Mouse (Mus musculus): Measurements from ENCODE around the gene Zdhhc6. TPM values are rescaled to one million over a fixed set of nuclear protein-coding genes. Genes with fewer than 3 reads are reported as not detected.

Gene Zdhhc6
- total and polyA plus RNA-seq, 3 experiments = 33.8 to 62.8 (median 50.4) TPM

DNA sequence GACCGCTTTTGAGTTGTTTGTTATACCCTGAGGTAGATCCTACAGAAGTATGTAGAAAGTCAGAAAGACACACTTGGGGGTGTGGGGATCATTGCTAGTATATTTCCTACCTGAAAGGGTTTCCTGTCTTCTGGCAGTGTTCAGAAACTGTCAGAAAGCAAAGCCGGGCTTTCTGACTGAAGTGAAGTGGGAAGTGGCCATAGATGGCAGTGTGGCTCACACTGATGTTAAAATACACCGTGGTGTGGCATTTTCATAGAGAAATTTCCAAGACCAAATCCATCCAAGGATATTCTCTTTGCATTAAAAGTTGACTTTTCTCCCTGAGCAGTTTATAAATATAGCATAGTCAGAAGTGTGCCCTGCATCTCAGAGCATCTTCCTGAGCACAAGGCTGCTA is 25.5 kb upstream of the Zdhhc6 start:
- no peak for ATAC-seq (ENCODE audit: extremely low read depth, insufficient number of reproducible peaks, low FRiP score, poor library complexity, severe bottlenecking)
- peaks cover 69% of the 10 kb centered on the region for H3K36me3 ChIP-seq (replicated peaks)
- H3K9me3 ChIP-seq (replicated peaks) = no peaks in the 10 kb centered on the region
- no peak for TF ChIP-seq GATA2 (IDR thresholded peaks at IDR 0.05; ENCODE audit: borderline replicate concordance, low read depth, low read length)
- no peak for TF ChIP-seq GATA1 (IDR thresholded peaks at IDR 0.05; ENCODE audit: borderline replicate concordance, low read length)
- TF ChIP-seq TAL1 (conservative IDR thresholded peaks at IDR 0.05; ENCODE audit: low read depth, low read length) = no peak
- no peaks in the 10 kb centered on the region for H3K27me3 ChIP-seq (ENCODE audit: insufficient read depth, low read length)
- no peak for DNase-seq (ENCODE audit: low spot score)
- no peak overlapping the region for H3K4me3 ChIP-seq (ENCODE audit: low read depth, low read length)
- peaks cover 28% of the 10 kb centered on the region for H3K4me1 ChIP-seq (ENCODE audit: insufficient read depth, low read depth, low read length)

DNA sequence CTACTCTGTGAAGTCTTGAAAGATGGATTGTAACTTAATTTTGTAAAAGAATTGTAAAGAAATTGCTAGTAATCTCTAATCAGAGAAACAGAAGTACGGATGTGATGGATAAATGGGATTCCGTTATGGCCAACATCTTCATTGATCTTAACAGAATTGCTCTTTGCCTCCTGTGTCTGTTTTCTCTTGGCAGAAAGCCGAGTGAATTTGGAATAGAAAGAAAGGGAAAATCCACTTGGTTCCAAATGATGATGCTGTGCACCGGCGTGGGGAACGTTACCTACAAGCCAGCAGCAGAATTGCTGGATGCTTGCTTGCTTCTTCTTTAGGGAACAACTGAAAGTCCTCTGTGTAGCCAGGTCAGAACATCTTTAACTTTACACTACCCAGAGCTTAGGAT is 24.7 kb upstream of the Zdhhc6 start:
- no peak for TF ChIP-seq GATA2 (IDR thresholded peaks at IDR 0.05; ENCODE audit: borderline replicate concordance, low read depth, low read length)
- TF ChIP-seq TAL1 (conservative IDR thresholded peaks at IDR 0.05; ENCODE audit: low read depth, low read length) = no peak
- no peak for TF ChIP-seq GATA1 (IDR thresholded peaks at IDR 0.05; ENCODE audit: borderline replicate concordance, low read length)
- TF ChIP-seq POLR2AphosphoS5 (IDR thresholded peaks at IDR 0.05; ENCODE audit: insufficient replicate concordance, low read depth, low read length) = no peak
- no peak for TF ChIP-seq CTCF (IDR thresholded peaks at IDR 0.05; ENCODE audit: low read depth, low read length)
- DNase-seq (ENCODE audit: low spot score) = no peak
- Histone ChIP-seq H3K9me3 (replicated peaks) (no peaks in the 10 kb centered on the region), H3K4me3 (ENCODE audit: low read depth, low read length) (no peak overlapping the region), H3K4me1 (ENCODE audit: insufficient read depth, low read depth, low read length) (peaks cover 28% of the 10 kb centered on the region), H3K27me3 (ENCODE audit: insufficient read depth, low read length) (no peaks in the 10 kb centered on the region), H3K36me3 (replicated peaks) (peaks cover 65% of the 10 kb centered on the region)
- no peak for ATAC-seq (ENCODE audit: extremely low read depth, insufficient number of reproducible peaks, low FRiP score, poor library complexity, severe bottlenecking)

DNA sequence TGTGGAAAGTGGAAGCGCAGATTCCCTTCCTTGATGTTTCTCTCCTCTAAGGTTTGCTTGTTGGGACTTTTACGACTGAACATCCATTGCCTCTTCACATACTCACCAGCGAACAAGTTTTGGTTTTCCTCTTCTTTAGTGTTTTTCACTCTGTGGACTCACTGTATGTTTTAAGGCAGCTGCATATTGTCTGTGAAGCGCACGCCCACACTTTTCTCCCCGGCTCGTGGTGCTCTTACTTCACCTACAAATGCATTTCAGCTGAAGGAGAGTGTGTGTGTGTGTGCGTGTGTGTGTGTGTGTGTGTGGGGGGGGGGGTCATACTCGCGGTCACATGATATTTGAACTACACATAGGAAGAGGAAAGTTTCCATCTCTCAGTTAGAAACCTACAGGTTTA is 21.8 kb upstream of the Zdhhc6 start:
- no peak for TF ChIP-seq POLR2AphosphoS5 (IDR thresholded peaks at IDR 0.05; ENCODE audit: insufficient replicate concordance, low read depth, low read length)
- no peak for TF ChIP-seq GATA1 (IDR thresholded peaks at IDR 0.05; ENCODE audit: borderline replicate concordance, low read length)
- TF ChIP-seq CTCF (IDR thresholded peaks at IDR 0.05; ENCODE audit: low read depth, low read length) = no peak
- no peak for TF ChIP-seq TAL1 (conservative IDR thresholded peaks at IDR 0.05; ENCODE audit: low read depth, low read length)
- TF ChIP-seq GATA2 (IDR thresholded peaks at IDR 0.05; ENCODE audit: borderline replicate concordance, low read depth, low read length) = no peak
- no peak overlapping the region for H3K4me3 ChIP-seq (ENCODE audit: low read depth, low read length)
- DNase-seq (ENCODE audit: low spot score) (no peak), ATAC-seq (ENCODE audit: extremely low read depth, insufficient number of reproducible peaks, low FRiP score, poor library complexity, severe bottlenecking) (no peak)
- H3K27me3 ChIP-seq (ENCODE audit: insufficient read depth, low read length) = no peaks in the 10 kb centered on the region
- H3K9me3 ChIP-seq (replicated peaks) = no peaks in the 10 kb centered on the region
- H3K36me3 ChIP-seq (replicated peaks) = peaks cover 69% of the 10 kb centered on the region
- peaks cover 29% of the 10 kb centered on the region for H3K4me1 ChIP-seq (ENCODE audit: insufficient read depth, low read depth, low read length)

DNA sequence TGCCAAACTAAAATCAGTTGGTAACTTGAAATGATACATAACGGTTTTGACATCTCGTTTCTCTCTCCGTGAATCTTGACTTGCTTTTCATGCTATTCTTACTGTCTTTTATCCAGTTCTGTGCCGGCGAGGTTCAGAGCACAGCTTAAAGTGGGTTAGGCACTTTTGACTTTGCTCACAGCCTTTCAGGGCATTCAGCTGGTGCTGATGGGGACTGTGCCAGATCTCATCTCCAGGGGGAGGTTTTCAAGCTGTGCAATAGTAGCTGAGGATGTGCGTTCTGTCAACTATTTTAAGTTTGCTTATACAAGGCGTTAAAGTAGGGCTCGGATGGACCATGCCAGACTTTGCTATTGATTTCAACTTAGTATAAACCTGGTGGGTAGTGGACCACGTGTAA is 21.2 kb upstream of the Zdhhc6 start:
- Histone ChIP-seq H3K4me3 (ENCODE audit: low read depth, low read length) (no peak overlapping the region), H3K9me3 (replicated peaks) (no peaks in the 10 kb centered on the region), H3K36me3 (replicated peaks) (peaks cover 69% of the 10 kb centered on the region), H3K27me3 (ENCODE audit: insufficient read depth, low read length) (no peaks in the 10 kb centered on the region), H3K4me1 (ENCODE audit: insufficient read depth, low read depth, low read length) (peaks cover 27% of the 10 kb centered on the region)
- ATAC-seq (ENCODE audit: extremely low read depth, insufficient number of reproducible peaks, low FRiP score, poor library complexity, severe bottlenecking) (no peak), DNase-seq (ENCODE audit: low spot score) (no peak)
- no peak for TF ChIP-seq GATA1 (IDR thresholded peaks at IDR 0.05; ENCODE audit: borderline replicate concordance, low read length)
- TF ChIP-seq GATA2 (IDR thresholded peaks at IDR 0.05; ENCODE audit: borderline replicate concordance, low read depth, low read length) = no peak
- no peak for TF ChIP-seq CTCF (IDR thresholded peaks at IDR 0.05; ENCODE audit: low read depth, low read length)
- no peak for TF ChIP-seq TAL1 (conservative IDR thresholded peaks at IDR 0.05; ENCODE audit: low read depth, low read length)
- TF ChIP-seq POLR2AphosphoS5 (IDR thresholded peaks at IDR 0.05; ENCODE audit: insufficient replicate concordance, low read depth, low read length) = no peak

DNA sequence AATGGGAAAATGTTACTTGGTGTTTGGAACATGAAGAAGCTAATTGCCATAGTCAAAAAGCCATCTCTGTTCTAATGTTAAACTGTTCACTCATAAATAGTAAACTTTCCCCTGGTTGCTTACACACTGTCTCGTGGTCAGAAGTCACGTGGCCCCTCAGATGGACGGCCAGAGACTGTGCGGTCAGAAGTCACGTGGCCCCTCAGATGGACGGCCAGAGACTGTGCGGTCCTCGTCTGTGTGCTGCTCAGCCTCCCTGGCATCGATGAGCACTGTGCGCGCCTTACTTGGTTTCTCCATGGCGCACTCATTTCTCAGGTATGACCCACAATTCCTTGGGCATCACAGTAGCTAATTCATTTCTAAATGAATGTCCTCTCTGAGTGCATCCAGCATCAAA is 20.6 kb upstream of the Zdhhc6 start:
- Histone ChIP-seq H3K4me1 (ENCODE audit: insufficient read depth, low read depth, low read length) (peaks cover 22% of the 10 kb centered on the region), H3K9me3 (replicated peaks) (no peaks in the 10 kb centered on the region), H3K36me3 (replicated peaks) (peaks cover 69% of the 10 kb centered on the region), H3K4me3 (ENCODE audit: low read depth, low read length) (no peak overlapping the region), H3K27me3 (ENCODE audit: insufficient read depth, low read length) (no peaks in the 10 kb centered on the region)
- DNase-seq (ENCODE audit: low spot score) (no peak), ATAC-seq (ENCODE audit: extremely low read depth, insufficient number of reproducible peaks, low FRiP score, poor library complexity, severe bottlenecking) (no peak)
- TF ChIP-seq GATA1 (IDR thresholded peaks at IDR 0.05; ENCODE audit: borderline replicate concordance, low read length) = no peak
- no peak for TF ChIP-seq GATA2 (IDR thresholded peaks at IDR 0.05; ENCODE audit: borderline replicate concordance, low read depth, low read length)
- no peak for TF ChIP-seq TAL1 (conservative IDR thresholded peaks at IDR 0.05; ENCODE audit: low read depth, low read length)
- TF ChIP-seq POLR2AphosphoS5 (IDR thresholded peaks at IDR 0.05; ENCODE audit: insufficient replicate concordance, low read depth, low read length) = no peak
- no peak for TF ChIP-seq CTCF (IDR thresholded peaks at IDR 0.05; ENCODE audit: low read depth, low read length)

DNA sequence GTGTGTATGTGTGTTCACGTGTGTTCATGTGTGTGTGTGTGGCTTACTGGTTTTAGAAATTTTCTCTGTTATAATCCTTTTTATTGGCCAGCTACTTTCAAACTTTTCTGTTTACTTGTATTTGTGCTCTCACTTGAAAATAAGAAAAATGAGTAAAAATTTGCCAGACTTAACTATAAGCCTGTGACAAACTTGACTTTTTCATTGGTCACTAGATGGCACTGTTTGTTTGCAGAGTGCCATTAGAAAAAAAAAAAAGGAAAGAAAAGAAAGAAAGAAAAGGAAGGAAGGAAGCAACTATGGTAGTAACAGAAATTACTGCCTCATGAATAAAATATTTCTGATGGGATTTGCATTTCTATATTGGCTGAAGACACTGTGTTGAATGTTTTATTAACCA is 20.0 kb upstream of the Zdhhc6 start:
- Histone ChIP-seq H3K4me3 (ENCODE audit: low read depth, low read length) (no peak overlapping the region), H3K27me3 (ENCODE audit: insufficient read depth, low read length) (no peaks in the 10 kb centered on the region), H3K4me1 (ENCODE audit: insufficient read depth, low read depth, low read length) (peaks cover 19% of the 10 kb centered on the region), H3K9me3 (replicated peaks) (no peaks in the 10 kb centered on the region), H3K36me3 (replicated peaks) (peaks cover 73% of the 10 kb centered on the region)
- TF ChIP-seq CTCF (IDR thresholded peaks at IDR 0.05; ENCODE audit: low read depth, low read length) (no peak), GATA2 (IDR thresholded peaks at IDR 0.05; ENCODE audit: borderline replicate concordance, low read depth, low read length) (no peak), POLR2AphosphoS5 (IDR thresholded peaks at IDR 0.05; ENCODE audit: insufficient replicate concordance, low read depth, low read length) (no peak), GATA1 (IDR thresholded peaks at IDR 0.05; ENCODE audit: borderline replicate concordance, low read length) (no peak), TAL1 (conservative IDR thresholded peaks at IDR 0.05; ENCODE audit: low read depth, low read length) (no peak)
- no peak for DNase-seq (ENCODE audit: low spot score)
- no peak for ATAC-seq (ENCODE audit: extremely low read depth, insufficient number of reproducible peaks, low FRiP score, poor library complexity, severe bottlenecking)
